Mouse (Mus musculus) embryonic fibroblast, embryonic 13.5 days (primary cell): ENCODE results near the gene Efcab11.
"Not testable (repeated sequence)": the region's sequence is repeated elsewhere in the genome, so short reads cannot be mapped to it uniquely, and the experiment has no call there.

Experiments used
- CTCF ChIP-seq: IDR thresholded peaks from 2 replicates; pipeline ENCODE4 v1.5.1; 2011; ENCODE audit warnings: mild to moderate bottlenecking, control low read depth, low read length, moderate library complexity, borderline replicate concordance; ENCODE audit not compliant: insufficient read depth
- POLR2A ChIP-seq: IDR thresholded peaks from 2 replicates; pipeline ENCODE4 v1.6.1; 2011; ENCODE audit warnings: low read depth, mild to moderate bottlenecking, control low read depth, low read length, moderate library complexity

- TF ChIP-seq POLR2A, CTCF: not testable (repeated sequence)
Measured at GRCm38 (mm10) chr12:99818006-99818405, 66.2 kb downstream of the Efcab11 start.
